Mouse (Mus musculus): Measurements from ENCODE around the gene Dmac2.

Gene Dmac2

DNA sequence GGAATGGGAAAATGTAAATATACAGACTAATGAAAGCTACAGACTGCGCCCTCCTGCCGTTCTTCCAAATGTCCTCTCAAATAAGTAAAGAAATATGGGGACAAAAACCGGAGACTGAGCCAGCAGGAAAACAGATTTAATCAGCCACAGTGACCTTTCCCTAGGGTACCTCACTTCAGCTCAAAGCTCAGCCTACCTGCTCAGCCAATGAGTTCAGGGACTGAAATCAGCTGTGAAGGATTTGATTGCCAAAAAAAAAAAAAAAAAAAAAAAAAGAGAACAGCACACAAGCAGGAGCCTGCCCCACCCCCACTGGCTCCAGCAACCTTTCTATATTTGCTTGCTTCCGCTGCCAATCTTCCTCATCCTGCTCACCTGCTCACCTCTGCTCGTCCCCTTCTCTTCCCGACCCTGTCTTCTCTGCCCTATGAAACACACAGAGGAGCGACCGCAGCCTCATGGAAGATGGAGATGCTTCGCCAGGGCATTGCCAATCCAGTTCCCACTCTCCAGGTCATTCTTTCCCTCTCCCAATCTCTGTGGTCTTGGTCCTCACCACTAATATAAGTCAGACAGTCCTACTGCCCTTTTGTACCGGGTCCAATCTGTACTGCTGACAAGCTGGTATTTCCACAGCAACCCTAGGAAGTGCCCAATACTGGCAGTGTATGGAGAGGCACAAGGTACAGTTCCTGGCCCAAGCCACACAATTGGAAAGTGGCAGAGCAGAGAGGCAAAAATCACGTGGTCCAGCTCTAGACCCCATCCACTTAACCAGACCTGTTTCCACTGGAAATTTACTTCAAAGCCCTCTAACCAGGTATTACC is 36.6 kb downstream of the Dmac2 start:
- no peak for DNase-seq (ENCODE audit: low read depth)

DNA sequence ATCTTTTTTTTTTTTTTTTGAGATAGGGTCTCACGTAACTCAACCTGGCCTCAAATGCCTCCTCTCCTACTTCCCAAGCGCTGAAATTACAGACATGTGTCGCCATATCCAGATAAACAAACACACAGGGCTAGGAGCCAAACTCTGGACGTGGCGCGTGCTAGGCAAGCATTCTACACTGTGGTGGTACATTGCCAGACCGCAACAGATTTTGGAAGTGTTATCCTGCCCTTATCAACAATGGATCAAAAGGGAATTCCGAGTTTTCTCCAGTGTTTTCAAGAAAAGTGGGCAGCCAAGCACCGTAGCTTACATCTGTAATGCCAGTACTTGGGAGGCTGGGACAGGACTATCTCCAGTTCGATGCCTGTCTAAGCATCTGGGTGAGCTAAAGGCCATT is 38.6 kb downstream of the Dmac2 start:
- peak; percentile 26 for DNase-seq (ENCODE audit: low read depth)

- DNase-seq (ENCODE audit: low read depth): peak; percentile 100
Measured at GRCm38 (mm10) chr7:25658657-25659472, 39.7 kb downstream of the Dmac2 start, which contains the start of the genes Bckdha and Exosc5. Bckdha (minus strand) TSS chr7:25658981. Exosc5 (plus strand) TSS chr7:25659164.

DNA sequence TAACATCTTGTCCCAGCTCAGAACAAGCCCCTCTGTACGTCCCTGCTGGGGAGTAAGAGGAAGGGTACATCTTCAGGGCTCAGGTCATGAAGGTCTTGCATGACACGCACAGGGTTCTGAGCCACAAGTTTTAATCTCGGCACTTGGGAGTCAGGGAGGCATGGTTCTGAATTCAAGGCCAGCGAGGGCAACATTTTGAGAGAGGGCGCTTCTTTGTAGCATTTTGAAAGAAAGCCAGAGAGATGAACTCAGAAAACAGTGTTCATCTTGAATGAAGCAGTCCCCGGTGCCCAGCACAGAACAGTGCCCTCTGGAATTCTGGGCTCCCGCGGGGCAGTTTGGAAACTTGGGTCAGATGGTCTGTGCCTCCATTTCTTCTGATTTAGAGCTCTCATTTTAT is 47.2 kb downstream of the Dmac2 start:
- no peak for DNase-seq (ENCODE audit: low read depth)

DNA sequence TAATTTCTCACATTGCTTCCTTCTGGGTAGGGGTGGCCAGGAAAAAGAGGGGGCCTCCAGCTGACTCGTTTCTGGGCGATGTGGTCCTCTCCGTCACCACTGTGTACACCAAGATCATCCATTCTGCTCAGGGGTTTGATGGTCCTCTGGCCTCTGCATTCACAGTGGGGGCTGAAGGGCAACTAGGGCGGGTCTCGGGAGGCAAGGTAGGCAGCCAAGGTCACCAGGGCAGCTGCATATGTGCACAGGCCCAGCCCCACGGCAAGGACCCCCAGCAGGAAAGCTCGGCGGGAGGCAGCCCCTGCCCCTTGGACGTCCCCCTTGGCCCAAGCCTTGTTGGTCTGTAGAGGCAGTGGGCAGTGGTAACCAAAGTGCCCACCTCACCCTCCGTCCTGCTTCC is 49.9 kb downstream of the Dmac2 start:
- DNase-seq (ENCODE audit: low read depth): no peak

GRCm38 (mm10) chr7:25669631-25670030 is 50.4 kb downstream of the Dmac2 start:
- no peak for DNase-seq (ENCODE audit: low read depth)

- DNase-seq (ENCODE audit: low read depth): no peak
Measured at GRCm38 (mm10) chr7:25670096-25670495, 50.9 kb downstream of the Dmac2 start.

DNA sequence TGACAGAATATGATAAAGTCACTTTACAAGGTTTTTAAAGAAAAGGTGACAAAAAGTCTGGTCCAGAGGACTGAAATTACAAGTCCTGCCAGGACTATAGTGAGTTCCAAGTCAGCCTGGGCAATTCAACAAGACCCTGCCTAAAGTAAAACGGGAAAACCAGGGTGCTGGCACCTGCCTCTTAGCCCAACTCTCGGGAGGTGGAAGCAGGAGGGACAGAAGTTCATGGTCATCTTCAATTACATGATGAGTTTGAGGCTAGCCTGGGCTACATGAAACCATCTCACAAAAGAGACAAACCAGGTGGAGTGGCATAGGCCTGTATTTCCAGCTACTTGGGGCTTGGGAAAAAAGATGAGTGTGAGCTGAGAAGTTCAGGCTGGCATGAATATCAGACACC is 52.5 kb downstream of the Dmac2 start:
- no peak for DNase-seq (ENCODE audit: low read depth)

GRCm38 (mm10) chr7:25672442-25672841 is 53.2 kb downstream of the Dmac2 start:
- DNase-seq (ENCODE audit: low read depth): no peak

DNA sequence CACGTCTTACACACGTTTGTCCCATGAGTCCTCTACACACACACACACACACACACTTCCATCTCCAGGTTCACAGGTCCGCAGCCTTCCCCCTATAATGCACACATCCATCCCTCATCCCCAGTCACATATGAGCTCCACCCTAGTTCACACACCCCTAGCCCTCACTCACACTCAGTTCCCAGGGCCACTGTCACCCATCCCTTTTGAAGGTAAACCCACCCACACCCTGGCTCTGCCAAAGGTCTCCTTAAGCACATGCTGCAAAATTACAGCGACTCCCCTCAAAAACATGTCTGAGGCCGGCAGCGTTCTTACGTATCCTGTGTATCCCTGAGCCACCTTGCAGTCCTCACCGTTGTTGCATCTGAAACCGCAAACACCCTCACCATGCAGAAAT is 55.1 kb downstream of the Dmac2 start:
- no peak for DNase-seq (ENCODE audit: low read depth)

DNA sequence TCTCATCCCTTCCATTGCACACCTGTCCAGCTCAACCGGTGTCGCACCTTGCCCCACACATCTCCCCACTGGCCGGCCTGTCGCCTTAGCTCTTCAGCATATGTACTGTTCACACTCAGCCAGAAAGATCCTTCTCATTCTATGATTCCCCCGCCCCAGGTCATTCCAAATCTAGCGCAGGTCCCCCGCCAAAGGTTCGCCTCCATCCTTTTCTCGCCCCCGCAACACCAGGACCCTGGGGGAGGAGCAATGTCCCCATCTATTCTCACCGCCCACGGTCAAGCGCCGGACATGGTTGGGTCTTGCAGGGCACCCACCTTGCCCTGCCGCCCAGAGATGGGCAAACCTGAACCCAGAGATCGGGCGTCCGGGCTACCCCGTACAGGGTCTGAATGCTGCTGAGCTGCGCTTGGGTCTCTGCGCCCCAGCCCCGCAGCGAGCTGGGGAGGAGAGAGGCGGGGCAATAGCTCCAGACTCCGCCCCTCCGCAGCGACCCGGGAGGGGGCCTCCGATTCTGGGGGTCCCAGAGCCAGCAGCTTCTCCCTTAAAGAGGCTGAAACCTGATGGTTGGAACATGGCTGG is 55.6 kb downstream of the Dmac2 start, which contains the start of gene Tmem91:
Gene Tmem91, minus strand, starts transcription at position 448 of the 582 bp plus-strand sequence.
- DNase-seq (ENCODE audit: low read depth): no peak
